Mouse (Mus musculus) olfactory bulb, adult 2 months (tissue): Measurements from ENCODE around the gene Sae1.

Experiments used
- CTCF ChIP-seq: fragments of 200-500 bp; IDR thresholded peaks from 2 replicates; pipeline ENCODE4 v1.5.1; 2012; ENCODE audit warnings: low read depth, mild to moderate bottlenecking, low read length, moderate library complexity; ENCODE audit not compliant: insufficient read depth
- POLR2A ChIP-seq: fragments of 200-500 bp; IDR thresholded peaks from 2 replicates; pipeline ENCODE4 v1.6.1; 2012; ENCODE audit warnings: mild to moderate bottlenecking, low read depth, low read length, moderate library complexity; ENCODE audit not compliant: insufficient read depth

- TF ChIP-seq CTCF (no peak), POLR2A (no peak)
Measured at GRCm38 (mm10) chr7:16284001-16284400, 103.6 kb downstream of the Sae1 start.
